Mouse (Mus musculus) hindbrain, embryonic 11.5 days (tissue): ENCODE measurements around the gene Etv4. TPM values are rescaled to one million over a fixed set of nuclear protein-coding genes. Genes with fewer than 3 reads are reported as not detected.
A peak's percentile ranks its signal among the peaks of the same experiment; 100 is the strongest.

Experiments used
- ATAC-seq: fragments of 200-750 bp; cut with Nextera tagmentation; 2 replicates; pipeline ENCODE4 v1.8.0; 2017; ENCODE audit warnings: mild to moderate bottlenecking, moderate TSS enrichment, moderate library complexity; ENCODE audit not compliant: low FRiP score
- DNase-seq: peaks from one replicate; pipeline ENCODE4 v3.0.0-alpha.2; 2015; ENCODE audit warnings: low spot score
- H3K27ac ChIP-seq: fragments of 300-500 bp; sonication (generic); 2 replicates; pipeline ENCODE4 v1.5.1; 2014; ENCODE audit warnings: mild to moderate bottlenecking, low read depth, low read length
- H3K27me3 ChIP-seq: fragments of 300-500 bp; sonication (generic); 2 replicates; pipeline ENCODE4 v1.6.1; 2014; ENCODE audit warnings: mild to moderate bottlenecking, low read length, moderate library complexity, mixed read lengths; ENCODE audit not compliant: control insufficient read depth, insufficient read depth
- H3K36me3 ChIP-seq: fragments of 300-500 bp; sonication (generic); 2 replicates; pipeline ENCODE4 v1.6.1; 2014; ENCODE audit warnings: mild to moderate bottlenecking, low read length, moderate library complexity, mixed read lengths; ENCODE audit not compliant: control insufficient read depth, insufficient read depth
- H3K4me1 ChIP-seq: fragments of 300-500 bp; sonication (generic); replicated peaks from 2 replicates; pipeline ENCODE4 v1.6.1; 2014; ENCODE audit warnings: low read length, mixed read lengths; ENCODE audit not compliant: control insufficient read depth, insufficient read depth
- H3K4me2 ChIP-seq: fragments of 300-500 bp; sonication (generic); replicated peaks from 2 replicates; pipeline ENCODE4 v1.6.1; 2014; ENCODE audit warnings: mild to moderate bottlenecking, low read depth, low read length
- H3K4me3 ChIP-seq: fragments of 300-500 bp; sonication (generic); 2 replicates; pipeline ENCODE4 v1.5.1; 2014; ENCODE audit warnings: low read depth, low read length
- H3K9ac ChIP-seq: fragments of 300-500 bp; sonication (generic); 2 replicates; pipeline ENCODE4 v1.6.1; 2014; ENCODE audit warnings: low read depth, low read length
- H3K9me3 ChIP-seq: fragments of 300-500 bp; sonication (generic); 2 replicates; pipeline ENCODE4 v1.6.1; 2016; ENCODE audit warnings: low read length; ENCODE audit not compliant: control insufficient read depth
- WGBS: fragments of 180-500 bp; shearing (Covaris S2); extraction: QIAGEN DNeasy Blood & Tissue Kit; methylation state at CpG from one replicate; pipeline ENCODE4 v1.1.7; 2014; 5-methylcytosine and 5-hydroxymethylcytosine counted together
- polyA plus RNA-seq: library from polyadenylated mRNA; unstranded; fragments of >200 nt; fragmentation: Nextera tagmentation; extraction: Ambion mirVana; gene quantifications from 2 replicates; pipeline ENCODE4 v1.2.1, GENCODE M21; 2014

Etv4 gene
- polyA plus RNA-seq, 1 experiment from 2014 or later = 4.6 TPM

GRCm38 (mm10) chr11:101798083-101798482 is 12.9 kb upstream of the Etv4 start:
- Histone ChIP-seq H3K4me1 (no peaks in the 10 kb centered on the region), H3K36me3 (no peaks in the 10 kb centered on the region), H3K9me3 (no peaks in the 10 kb centered on the region), H3K4me3 (no peak overlapping the region), H3K27me3 (no peaks in the 10 kb centered on the region), H3K9ac (no peak overlapping the region), H3K27ac (no peak overlapping the region), H3K4me2 (no peak overlapping the region)
- ATAC-seq (no peak), DNase-seq (no peak)
- 43% methylated on average over 8 of the region's 8 CpGs for WGBS

- no peak overlapping the region for H3K9ac ChIP-seq
- no peaks in the 10 kb centered on the region for H3K4me1 ChIP-seq
- H3K4me2 ChIP-seq = no peak overlapping the region
- H3K4me3 ChIP-seq = no peak overlapping the region
- no peaks in the 10 kb centered on the region for H3K36me3 ChIP-seq
- no peaks in the 10 kb centered on the region for H3K9me3 ChIP-seq
- WGBS = 73% methylated on average over 2 of the region's 2 CpGs
- no peak overlapping the region for H3K27ac ChIP-seq
- DNase-seq = no peak
- no peak for ATAC-seq
- no peaks in the 10 kb centered on the region for H3K27me3 ChIP-seq
These were observed 12.2 kb upstream of the Etv4 start for GRCm38 (mm10) chr11:101797355-101797754.

GRCm38 (mm10) chr11:101790811-101791526 is 5.8 kb upstream of the Etv4 start:
- Histone ChIP-seq H3K4me2 (no peak overlapping the region), H3K36me3 (no peaks in the 10 kb centered on the region), H3K9me3 (no peaks in the 10 kb centered on the region), H3K9ac (no peak overlapping the region), H3K27ac (no peak overlapping the region), H3K4me1 (no peaks in the 10 kb centered on the region), H3K27me3 (peaks cover 22% of the 10 kb centered on the region), H3K4me3 (no peak overlapping the region)
- ATAC-seq = no peak
- DNase-seq = no peak
- 50% methylated on average over 19 of the region's 19 CpGs for WGBS

GRCm38 (mm10) chr11:101787432-101787831 is 2.3 kb upstream of the Etv4 start:
- H3K27me3 ChIP-seq = peaks cover 54% of the 10 kb centered on the region

GRCm38 (mm10) chr11:101786651-101787050 is 1.5 kb upstream of the Etv4 start:
- Histone ChIP-seq H3K4me3 (no peak overlapping the region), H3K27me3 (peaks cover 62% of the 10 kb centered on the region), H3K36me3 (no peaks in the 10 kb centered on the region), H3K9me3 (no peaks in the 10 kb centered on the region), H3K4me2 (no peak overlapping the region), H3K4me1 (peaks cover 12% of the 10 kb centered on the region; the same call in 1 of the 2 replicates), H3K9ac (no peak overlapping the region), H3K27ac (no peak overlapping the region)
- ATAC-seq (no peak), DNase-seq (no peak)
- WGBS = 66% methylated on average over 7 of the region's 7 CpGs

More at GRCm38 (mm10) chr11:101787432-101787831, 2.3 kb upstream of the Etv4 start:
- Histone ChIP-seq H3K9me3 (no peaks in the 10 kb centered on the region), H3K27ac (no peak overlapping the region), H3K4me3 (no peak overlapping the region), H3K9ac (no peak overlapping the region), H3K36me3 (no peaks in the 10 kb centered on the region), H3K4me1 (peaks cover 12% of the 10 kb centered on the region; the same call in 1 of the 2 replicates), H3K4me2 (no peak overlapping the region)
- DNase-seq = no peak
- 75% methylated on average over 1 of the region's 1 CpGs for WGBS
- no peak for ATAC-seq

- Histone ChIP-seq H3K27ac (no peak overlapping the region), H3K4me3 (0 out of 2 replicates have a peak overlapping the region, but pooled peaks have one; percentile 4), H3K4me2 (peak overlapping the region; percentile 46), H3K27me3 (peaks cover 68% of the 10 kb centered on the region), H3K4me1 (peaks cover 12% of the 10 kb centered on the region; the same call in 1 of the 2 replicates), H3K9me3 (no peaks in the 10 kb centered on the region), H3K9ac (no peak overlapping the region), H3K36me3 (no peaks in the 10 kb centered on the region)
- DNase-seq = peak; percentile 25
- 8% methylated on average over 7 of the region's 7 CpGs for WGBS
- ATAC-seq = no peak
These were observed 658 bp upstream of the Etv4 start for GRCm38 (mm10) chr11:101785852-101786205.

- ATAC-seq = peak; percentile 63
These were observed 556 bp downstream of the Etv4 start for GRCm38 (mm10) chr11:101784488-101785142.

GRCm38 (mm10) chr11:101784072-101784471 is 1.1 kb downstream of the Etv4 start:
- H3K27ac ChIP-seq = no peak overlapping the region
- no peaks in the 10 kb centered on the region for H3K9me3 ChIP-seq
- 2% methylated on average over 17 of the region's 19 CpGs for WGBS
- ATAC-seq (no peak), DNase-seq (peak; percentile 22)
- peaks cover 12% of the 10 kb centered on the region; the same call in 1 of the 2 replicates for H3K4me1 ChIP-seq
- no peaks in the 10 kb centered on the region for H3K36me3 ChIP-seq
- peak overlapping the region; percentile 53; the same call in 1 of the 2 replicates for H3K9ac ChIP-seq
- H3K27me3 ChIP-seq = peaks cover 73% of the 10 kb centered on the region
- H3K4me2 ChIP-seq = peak overlapping the region; percentile 91
- peak overlapping the region; percentile 44 for H3K4me3 ChIP-seq

More at GRCm38 (mm10) chr11:101784488-101785142, 556 bp downstream of the Etv4 start:
- DNase-seq = peak; percentile 51
- Histone ChIP-seq H3K9ac (peak overlapping the region; percentile 53), H3K27ac (no peak overlapping the region), H3K4me1 (peaks cover 12% of the 10 kb centered on the region; the same call in 1 of the 2 replicates), H3K36me3 (no peaks in the 10 kb centered on the region), H3K4me3 (peak overlapping the region; percentile 44), H3K4me2 (peak overlapping the region; percentile 91), H3K9me3 (no peaks in the 10 kb centered on the region), H3K27me3 (peaks cover 73% of the 10 kb centered on the region)
- under 1% methylated on average over 36 of the region's 67 CpGs for WGBS
